Mouse (Mus musculus) limb, embryonic 12.5 days (tissue): ENCODE measurements around the gene Mettl2. TPM values are rescaled to one million over a fixed set of nuclear protein-coding genes. Genes with fewer than 3 reads are reported as not detected.

Experiments
- ATAC-seq: fragments of 200-750 bp; cut with Nextera tagmentation; 2 replicates; pipeline ENCODE4 v1.8.0; 2017; ENCODE audit warnings: low read depth, moderate TSS enrichment; ENCODE audit not compliant: insufficient number of reproducible peaks, insufficient read depth, low FRiP score, low TSS enrichment
- H3K27ac ChIP-seq: fragments of 300-500 bp; sonication (generic); 2 replicates; pipeline ENCODE4 v1.5.1; 2016; ENCODE audit warnings: mild to moderate bottlenecking, moderate library complexity
- H3K27me3 ChIP-seq: fragments of 300-500 bp; sonication (generic); 2 replicates; pipeline ENCODE4 v1.6.1; 2016; ENCODE audit warnings: mild to moderate bottlenecking, moderate library complexity
- H3K36me3 ChIP-seq: fragments of 300-500 bp; sonication (generic); 2 replicates; pipeline ENCODE4 v1.6.1; 2016; ENCODE audit warnings: mild to moderate bottlenecking, moderate library complexity
- H3K4me1 ChIP-seq: fragments of 300-500 bp; sonication (generic); replicated peaks from 2 replicates; pipeline ENCODE4 v1.6.1; 2016
- H3K4me2 ChIP-seq: fragments of 300-500 bp; sonication (generic); 2 replicates; pipeline ENCODE4 v1.6.1; 2016; ENCODE audit warnings: mild to moderate bottlenecking, moderate library complexity
- H3K4me3 ChIP-seq: fragments of 300-500 bp; sonication (generic); replicated peaks from 2 replicates; pipeline ENCODE4 v1.5.1; 2016; ENCODE audit warnings: mild to moderate bottlenecking
- H3K9ac ChIP-seq: fragments of 300-500 bp; sonication (generic); replicated peaks from 2 replicates; pipeline ENCODE4 v1.6.1; 2016; ENCODE audit warnings: mild to moderate bottlenecking, moderate library complexity
- H3K9me3 ChIP-seq: fragments of 300-500 bp; sonication (generic); 2 replicates; pipeline ENCODE4 v1.6.1; 2016; ENCODE audit warnings: mild to moderate bottlenecking, moderate library complexity
- WGBS: fragments of 180-500 bp; shearing (Covaris S2); methylation state at CpG from one replicate; pipeline ENCODE4 v1.1.7; 2016; 5-methylcytosine and 5-hydroxymethylcytosine counted together
- polyA plus RNA-seq: library from polyadenylated mRNA; unstranded; fragments of >200 nt; fragmentation: Nextera tagmentation; extraction: Ambion mirVana; gene quantifications from 2 replicates; pipeline ENCODE4 v1.2.1, GENCODE M21; 2016

The Mettl2 gene
- polyA plus RNA-seq, 1 experiment from 2014 or later, result 55.2 TPM

GRCm38 (mm10) chr11:105153068-105153833 lies 27.0 kb downstream of the Mettl2 start:
- Histone ChIP-seq H3K4me2 (no peak overlapping the region), H3K36me3 (no peaks in the 10 kb centered on the region), H3K27ac (no peak overlapping the region), H3K9ac (no peak overlapping the region), H3K4me1 (peaks cover 34% of the 10 kb centered on the region), H3K9me3 (no peaks in the 10 kb centered on the region), H3K4me3 (no peak overlapping the region), H3K27me3 (peaks cover 44% of the 10 kb centered on the region)
- 6% methylated on average over 12 of the region's 12 CpGs for WGBS
- peak; percentile 57; the same call in 1 of the 2 replicates for ATAC-seq

GRCm38 (mm10) chr11:105155915-105156314 lies 29.7 kb downstream of the Mettl2 start:
- Histone ChIP-seq H3K27ac (no peak overlapping the region), H3K4me3 (no peak overlapping the region), H3K9me3 (no peaks in the 10 kb centered on the region), H3K4me2 (no peak overlapping the region), H3K27me3 (peaks cover 35% of the 10 kb centered on the region), H3K4me1 (peaks cover 33% of the 10 kb centered on the region), H3K9ac (no peak overlapping the region), H3K36me3 (no peaks in the 10 kb centered on the region)
- ATAC-seq, result no peak
- 42% methylated on average over 4 of the region's 4 CpGs for WGBS

GRCm38 (mm10) chr11:105156748-105157267 lies 30.6 kb downstream of the Mettl2 start:
- Histone ChIP-seq H3K4me1 (peaks cover 24% of the 10 kb centered on the region), H3K9me3 (no peaks in the 10 kb centered on the region), H3K4me3 (no peak overlapping the region), H3K9ac (no peak overlapping the region), H3K27me3 (peaks cover 28% of the 10 kb centered on the region), H3K27ac (no peak overlapping the region), H3K36me3 (no peaks in the 10 kb centered on the region), H3K4me2 (no peak overlapping the region)
- ATAC-seq, result no peak
- WGBS, result 81% methylated on average over 19 of the region's 19 CpGs

GRCm38 (mm10) chr11:105158047-105158446 lies 31.8 kb downstream of the Mettl2 start:
- H3K9me3 ChIP-seq, result peaks cover 7% of the 10 kb centered on the region; the same call in 1 of the 2 replicates
- no peak overlapping the region for H3K9ac ChIP-seq
- H3K4me1 ChIP-seq, result peaks cover 12% of the 10 kb centered on the region
- ATAC-seq, result no peak
- no peak overlapping the region for H3K4me2 ChIP-seq
- no peaks in the 10 kb centered on the region for H3K36me3 ChIP-seq
- no peak overlapping the region for H3K4me3 ChIP-seq
- peaks cover 26% of the 10 kb centered on the region for H3K27me3 ChIP-seq
- no peak overlapping the region for H3K27ac ChIP-seq

GRCm38 (mm10) chr11:105159673-105160360 lies 33.6 kb downstream of the Mettl2 start:
- no peak overlapping the region for H3K9ac ChIP-seq
- peaks cover 19% of the 10 kb centered on the region for H3K9me3 ChIP-seq
- peaks cover 19% of the 10 kb centered on the region for H3K27me3 ChIP-seq
- ATAC-seq, result no peak
- no peaks in the 10 kb centered on the region for H3K36me3 ChIP-seq
- H3K4me3 ChIP-seq, result no peak overlapping the region
- no peak overlapping the region for H3K4me2 ChIP-seq
- H3K27ac ChIP-seq, result no peak overlapping the region
- no peaks in the 10 kb centered on the region for H3K4me1 ChIP-seq
- 60% methylated on average over 6 of the region's 6 CpGs for WGBS

GRCm38 (mm10) chr11:105161411-105161810 lies 35.2 kb downstream of the Mettl2 start:
- Histone ChIP-seq H3K27me3 (peaks cover 21% of the 10 kb centered on the region), H3K4me1 (no peaks in the 10 kb centered on the region), H3K9ac (no peak overlapping the region), H3K4me3 (no peak overlapping the region), H3K9me3 (peaks cover 35% of the 10 kb centered on the region), H3K36me3 (no peaks in the 10 kb centered on the region), H3K27ac (no peak overlapping the region), H3K4me2 (no peak overlapping the region)
- 89% methylated on average over 2 of the region's 2 CpGs for WGBS
- no peak for ATAC-seq

- peaks cover 35% of the 10 kb centered on the region for H3K9me3 ChIP-seq
- no peaks in the 10 kb centered on the region for H3K36me3 ChIP-seq
- no peak for ATAC-seq
- no peak overlapping the region for H3K4me2 ChIP-seq
- H3K4me3 ChIP-seq, result no peak overlapping the region
- H3K27me3 ChIP-seq, result peaks cover 20% of the 10 kb centered on the region
- no peak overlapping the region for H3K27ac ChIP-seq
- no peak overlapping the region for H3K9ac ChIP-seq
- 78% methylated on average over 69 of the region's 69 CpGs for WGBS
- H3K4me1 ChIP-seq, result no peaks in the 10 kb centered on the region
These were observed 38.6 kb downstream of the Mettl2 start for GRCm38 (mm10) chr11:105164516-105165510.

GRCm38 (mm10) chr11:105166780-105167179 lies 40.6 kb downstream of the Mettl2 start:
- H3K4me3 ChIP-seq, result no peak overlapping the region
- ATAC-seq, result no peak
- H3K36me3 ChIP-seq, result no peaks in the 10 kb centered on the region
- H3K27me3 ChIP-seq, result peaks cover 20% of the 10 kb centered on the region
- H3K4me1 ChIP-seq, result no peaks in the 10 kb centered on the region
- peaks cover 35% of the 10 kb centered on the region for H3K9me3 ChIP-seq
- H3K9ac ChIP-seq, result no peak overlapping the region
- no peak overlapping the region for H3K4me2 ChIP-seq
- 90% methylated on average over 10 of the region's 10 CpGs for WGBS
- H3K27ac ChIP-seq, result no peak overlapping the region

GRCm38 (mm10) chr11:105178516-105178915 lies 52.3 kb downstream of the Mettl2 start, which contains the start of gene Tlk2:
Tlk2 (plus strand) TSS chr11:105178807.
- WGBS, result 44% methylated on average over 2 of the region's 2 CpGs
- Histone ChIP-seq H3K27me3 (no peaks in the 10 kb centered on the region), H3K4me3 (peak within 1 kb of the TSS; percentile 94; the same call in 1 of the 2 replicates), H3K4me1 (peaks cover 22% of the 10 kb centered on the region), H3K9me3 (no peaks in the 10 kb centered on the region), H3K27ac (no peak within 1 kb of the TSS), H3K9ac (no peak within 1 kb of the TSS), H3K36me3 (peaks cover 13% of the 10 kb centered on the region; the same call in 1 of the 2 replicates), H3K4me2 (peak within 1 kb of the TSS; percentile 87)
- ATAC-seq, result no peak

GRCm38 (mm10) chr11:105179523-105179922 lies 53.3 kb downstream of the Mettl2 start:
- peaks cover 22% of the 10 kb centered on the region for H3K4me1 ChIP-seq
- peak overlapping the region; percentile 94; the same call in 1 of the 2 replicates for H3K4me3 ChIP-seq
- H3K36me3 ChIP-seq, result peaks cover 22% of the 10 kb centered on the region
- H3K27me3 ChIP-seq, result no peaks in the 10 kb centered on the region
- no peak overlapping the region for H3K9ac ChIP-seq
- peak overlapping the region; percentile 87 for H3K4me2 ChIP-seq
- no peaks in the 10 kb centered on the region for H3K9me3 ChIP-seq
- no peak for ATAC-seq
- H3K27ac ChIP-seq, result no peak overlapping the region
- 95% methylated on average over 4 of the region's 4 CpGs for WGBS
